8 mouse cellular contexts compared by ENCODE assay signal in genomic region chr13:54799701-54800100, GRCm38 (mm10). TPM values are rescaled to one million over a fixed set of nuclear protein-coding genes. Genes with fewer than 3 reads are reported as not detected.
DNase-seq lines count a peak whose midpoint lies in the region; ATAC-seq and TF ChIP-seq lines count a peak whose summit lies in the region.

No protein-coding gene starts in this region.

- no peaks in the 10 kb centered on the region for H3K9me3 ChIP-seq in liver, embryonic 12.5 days (replicated peaks)
- H3K9me3 ChIP-seq in midbrain, embryonic 16.5 days (replicated peaks; ENCODE audit: control insufficient read depth, low read length, poor library complexity, severe bottlenecking) = no peaks in the 10 kb centered on the region

- no peak for TF ChIP-seq POLR2A in spleen, adult 2 months (IDR thresholded peaks at IDR 0.05; ENCODE audit: low read depth, low read length)

- H3K27me3 ChIP-seq in liver, embryonic 12.5 days (replicated peaks) = peaks cover 39% of the 10 kb centered on the region
- H3K27me3 ChIP-seq in midbrain, embryonic 16.5 days (ENCODE audit: control insufficient read depth, insufficient read depth, low read depth, low read length) = no peaks in the 10 kb centered on the region; the same call in none of the 2 replicates
- no peaks in the 10 kb centered on the region for H3K27me3 ChIP-seq in spleen, adult 2 months (ENCODE audit: control insufficient read depth, insufficient read depth, low read length)

- WGBS in liver, embryonic 12.5 days (ENCODE audit: insufficient replicate concordance) = 14% methylated on average over 9 of the region's 9 CpGs
- WGBS in midbrain, embryonic 16.5 days = 17% methylated on average over 9 of the region's 9 CpGs
- WGBS in spleen, adult 2 months = 23% methylated on average over 9 of the region's 9 CpGs

- intact Hi-C loops in gastrocnemius, postnatal 36 days (cut with DNase I) = loop anchor here (5.0 kb wide), 3 partner anchors 158 to 378 kb away; no protein-coding TSS in a partner anchor
- intact Hi-C loops in left cerebral cortex, postnatal 4 days (cut with DNase I) = loop anchor here (2.0 to 10.0 kb wide), 4 partner anchors 85 to 378 kb away; no protein-coding TSS in a partner anchor

- no peak overlapping the region for H3K4me2 ChIP-seq in liver, embryonic 12.5 days
- H3K4me2 ChIP-seq in midbrain, embryonic 16.5 days (ENCODE audit: low read length) = peak overlapping the region; percentile 33

- H3K4me3 ChIP-seq in liver, embryonic 12.5 days = no peak overlapping the region
- no peak overlapping the region for H3K4me3 ChIP-seq in midbrain, embryonic 16.5 days (ENCODE audit: low read depth, low read length)
- no peak overlapping the region for H3K4me3 ChIP-seq in spleen, adult 2 months (ENCODE audit: extremely low read depth, insufficient read depth, insufficient read length)

- peak; percentile 68 for DNase-seq in liver
- DNase-seq in embryo, embryonic 10 days (ENCODE audit: low spot score) = peak; percentile 92
- peak; percentile 52 to 65 for DNase-seq in gastrocnemius, postnatal 36 days
- DNase-seq in left cerebral cortex, postnatal 4 days = peak; percentile 79
- DNase-seq in spleen, adult 2 months (ENCODE audit: low read depth in 1 of 2, low spot score in 2 of 2) = peak; percentile 29 to 47

- H3K27ac ChIP-seq in liver, embryonic 12.5 days = no peak overlapping the region
- no peak overlapping the region for H3K27ac ChIP-seq in midbrain, embryonic 16.5 days (ENCODE audit: low read length)
- no peak overlapping the region for H3K27ac ChIP-seq in spleen, adult 2 months (ENCODE audit: insufficient read depth, low read length)

- H3K9ac ChIP-seq in liver, embryonic 12.5 days = no peak overlapping the region
- no peak overlapping the region for H3K9ac ChIP-seq in midbrain, embryonic 16.5 days (ENCODE audit: low read depth, low read length)

- no peak for ATAC-seq in liver, embryonic 12.5 days
- ATAC-seq in inflammation-experienced regulatory T-cells, adult 6 months = peak; percentile 56
- ATAC-seq in midbrain, embryonic 16.5 days = 0 out of 2 replicates have a peak, but pooled peaks have one; percentile 21

- no peaks in the 10 kb centered on the region for H3K4me1 ChIP-seq in liver, embryonic 12.5 days
- no peaks in the 10 kb centered on the region for H3K4me1 ChIP-seq in midbrain, embryonic 16.5 days (ENCODE audit: control insufficient read depth, insufficient read depth, low read length)
- H3K4me1 ChIP-seq in spleen, adult 2 months (ENCODE audit: control insufficient read depth, insufficient read depth, insufficient read length) = no peaks in the 10 kb centered on the region

- H3K36me3 ChIP-seq in liver, embryonic 12.5 days = no peaks in the 10 kb centered on the region
- no peaks in the 10 kb centered on the region for H3K36me3 ChIP-seq in midbrain, embryonic 16.5 days (ENCODE audit: control insufficient read depth, insufficient read depth, low read length)
- no peaks in the 10 kb centered on the region for H3K36me3 ChIP-seq in spleen, adult 2 months (ENCODE audit: control insufficient read depth, insufficient read depth, low read length)

- TF ChIP-seq CTCF in spleen, adult 2 months (IDR thresholded peaks at IDR 0.05; ENCODE audit: extremely low read depth, insufficient read depth, insufficient read length, insufficient replicate concordance) = peak; percentile 88; the same call in 1 of the 2 replicates

RNA-seq across cellular contexts. Expression of gene Tspan17, which starts 10.5 kb away (rescaled TPM):
- 1.8 and 2.3 TPM in 2 replicates for polyA plus RNA-seq in liver, embryonic 12.5 days (2016; fragmentation: Nextera tagmentation; extraction: Ambion mirVana)
- total RNA-seq in gastrocnemius, postnatal 36 days (2021) = 10 to 100 TPM; 16.3 to 23.4 TPM
- polyA plus RNA-seq in inflammation-experienced regulatory T-cells, adult 6 months (2017; shearing (Covaris generic)) = 1 to 10 TPM; 1.5 to 6.7 (median 2.2) TPM
- total RNA-seq in left cerebral cortex, postnatal 4 days (2021) = 10 to 100 TPM; 41.2 to 63.8 TPM
- polyA plus RNA-seq in midbrain, embryonic 16.5 days (2015; fragmentation: Nextera tagmentation; extraction: Ambion mirVana) = 60.1 and 67.7 TPM in 2 replicates
- 5.2 and 6.2 TPM in 2 replicates for polyA plus RNA-seq in spleen, adult 2 months (2012; rRNA removed)

RNA-seq across cellular contexts. Expression of gene Eif4e1b, which starts 15.9 kb away (rescaled TPM):
- not detected in 2 replicates for polyA plus RNA-seq in liver, embryonic 12.5 days (2016; fragmentation: Nextera tagmentation; extraction: Ambion mirVana)
- total RNA-seq in gastrocnemius, postnatal 36 days (2021) = not detected
- polyA plus RNA-seq in inflammation-experienced regulatory T-cells, adult 6 months (2017; shearing (Covaris generic)) = not detected
- total RNA-seq in left cerebral cortex, postnatal 4 days (2021) = not detected
- not detected in 2 replicates for polyA plus RNA-seq in midbrain, embryonic 16.5 days (2015; fragmentation: Nextera tagmentation; extraction: Ambion mirVana)
- not detected in 2 replicates for polyA plus RNA-seq in spleen, adult 2 months (2012; rRNA removed)

RNA-seq across cellular contexts. Expression of gene Sncb, which starts 33.3 kb away (rescaled TPM):
- polyA plus RNA-seq in liver, embryonic 12.5 days (2016; fragmentation: Nextera tagmentation; extraction: Ambion mirVana) = not detected in 2 replicates
- total RNA-seq in gastrocnemius, postnatal 36 days (2021) = not detected
- polyA plus RNA-seq in inflammation-experienced regulatory T-cells, adult 6 months (2017; shearing (Covaris generic)) = 1 to 10 TPM in 1 of 3 experiments, under 1 TPM in 1, not detected in 1; 0.87 to 2.3 TPM
- 100 to 1,000 TPM; 331 to 383 TPM for total RNA-seq in left cerebral cortex, postnatal 4 days (2021)
- polyA plus RNA-seq in midbrain, embryonic 16.5 days (2015; fragmentation: Nextera tagmentation; extraction: Ambion mirVana) = 68.2 and 97.6 TPM in 2 replicates
- 0.16 and 0.22 TPM in 2 replicates for polyA plus RNA-seq in spleen, adult 2 months (2012; rRNA removed)

RNA-seq across cellular contexts. Expression of gene Gprin1, which starts 50.0 kb away (rescaled TPM):
- polyA plus RNA-seq in liver, embryonic 12.5 days (2016; fragmentation: Nextera tagmentation; extraction: Ambion mirVana) = 0.23 and 0.35 TPM in 2 replicates
- not detected for total RNA-seq in gastrocnemius, postnatal 36 days (2021)
- polyA plus RNA-seq in inflammation-experienced regulatory T-cells, adult 6 months (2017; shearing (Covaris generic)) = not detected
- total RNA-seq in left cerebral cortex, postnatal 4 days (2021) = 100 to 1,000 TPM; 277 to 278 TPM
- polyA plus RNA-seq in midbrain, embryonic 16.5 days (2015; fragmentation: Nextera tagmentation; extraction: Ambion mirVana) = 5.5 and 6.6 TPM in 2 replicates
- 0.05 and 0.06 TPM in 2 replicates for polyA plus RNA-seq in spleen, adult 2 months (2012; rRNA removed)

Comparison
In these comparisons a context has a peak if more than half of its experiments do, and no peak if none do; other contexts are left out.
1. DNase-seq: peak in every context shown above with its lines; median percentile 92 in embryo, embryonic 10 days; 79 in left cerebral cortex, postnatal 4 days; 68 in liver; 58 in gastrocnemius, postnatal 36 days; 38 in spleen, adult 2 months.
2. RNA of gene Sncb, which starts 33.3 kb away (polyA plus RNA-seq): 68.2 to 97.6 TPM in midbrain, embryonic 16.5 days; 0.87 to 2.3 TPM in inflammation-experienced regulatory T-cells, adult 6 months, 0.16 to 0.22 TPM in spleen, adult 2 months and not detected in liver, embryonic 12.5 days; every median in the first group is over 10 times any median in the second.